Mouse (Mus musculus): Measurements from ENCODE around the gene Gm49405. TPM values are rescaled to one million over a fixed set of nuclear protein-coding genes. Genes with fewer than 3 reads are reported as not detected.

Gene Gm49405
- polyA plus RNA-seq, 1 experiment from 2014 or later, result 6.0 TPM

- no peak for ATAC-seq (ENCODE audit: low read depth)
- no peak overlapping the region for H3K4me3 ChIP-seq
- 50% methylated on average over 6 of the region's 6 CpGs for WGBS
- no peaks in the 10 kb centered on the region for H3K27me3 ChIP-seq
- H3K27ac ChIP-seq (replicated peaks), result no peak overlapping the region
- no peaks in the 10 kb centered on the region; the same call in 1 of the 2 replicates for H3K9me3 ChIP-seq
- no peaks in the 10 kb centered on the region for H3K36me3 ChIP-seq
- H3K4me2 ChIP-seq, result no peak overlapping the region
- peaks cover 16% of the 10 kb centered on the region; the same call in 1 of the 2 replicates for H3K4me1 ChIP-seq (replicated peaks)
- 0 out of 2 replicates have a peak overlapping the region, but pooled peaks have one; percentile 17 for H3K9ac ChIP-seq
Observed at GRCm38 (mm10) chr19:3990804-3991203, 9.6 kb upstream of the Gm49405 start.

- Histone ChIP-seq H3K4me3 (no peak overlapping the region), H3K27ac (replicated peaks) (no peak overlapping the region), H3K9me3 (no peaks in the 10 kb centered on the region; the same call in 1 of the 2 replicates), H3K4me2 (no peak overlapping the region), H3K27me3 (no peaks in the 10 kb centered on the region), H3K36me3 (no peaks in the 10 kb centered on the region), H3K9ac (no peak overlapping the region), H3K4me1 (replicated peaks) (peaks cover 8% of the 10 kb centered on the region; the same call in 1 of the 2 replicates)
- no peak for ATAC-seq (ENCODE audit: low read depth)
- WGBS, result 98% methylated on average over 3 of the region's 3 CpGs
Observed at GRCm38 (mm10) chr19:3991562-3991961, 8.9 kb upstream of the Gm49405 start.

GRCm38 (mm10) chr19:3991966-3992365 is 8.5 kb upstream of the Gm49405 start:
- no peak overlapping the region for H3K27ac ChIP-seq (replicated peaks)
- ATAC-seq (ENCODE audit: low read depth), result no peak
- WGBS, result 89% methylated on average over 3 of the region's 3 CpGs

GRCm38 (mm10) chr19:3992416-3992815 is 8.0 kb upstream of the Gm49405 start, which contains the start of gene Tbx10:
Gene Tbx10 (plus strand): TSS chr19:3992752.
- Histone ChIP-seq H3K27me3 (no peaks in the 10 kb centered on the region), H3K27ac (replicated peaks) (no peak within 1 kb of the TSS), H3K36me3 (no peaks in the 10 kb centered on the region), H3K4me3 (no peak within 1 kb of the TSS), H3K4me1 (replicated peaks) (0 out of 2 replicates have a peak, but pooled peaks cover 3% of the 10 kb centered on the region), H3K9ac (no peak within 1 kb of the TSS), H3K4me2 (no peak within 1 kb of the TSS), H3K9me3 (no peaks in the 10 kb centered on the region; the same call in 1 of the 2 replicates)
- 56% methylated on average over 5 of the region's 5 CpGs for WGBS
- ATAC-seq (ENCODE audit: low read depth), result no peak

More at GRCm38 (mm10) chr19:3991966-3992365, 8.5 kb upstream of the Gm49405 start:
- H3K4me1 ChIP-seq (replicated peaks), result peaks cover 4% of the 10 kb centered on the region; the same call in 1 of the 2 replicates
- no peaks in the 10 kb centered on the region for H3K27me3 ChIP-seq
- H3K4me2 ChIP-seq, result no peak overlapping the region
- no peaks in the 10 kb centered on the region for H3K36me3 ChIP-seq
- no peak overlapping the region for H3K9ac ChIP-seq
- no peaks in the 10 kb centered on the region; the same call in 1 of the 2 replicates for H3K9me3 ChIP-seq
- H3K4me3 ChIP-seq, result no peak overlapping the region

- no peak for ATAC-seq (ENCODE audit: low read depth)
- Histone ChIP-seq H3K36me3 (no peaks in the 10 kb centered on the region), H3K27me3 (no peaks in the 10 kb centered on the region), H3K4me3 (no peak overlapping the region), H3K9me3 (no peaks in the 10 kb centered on the region), H3K4me1 (replicated peaks) (peaks cover 10% of the 10 kb centered on the region), H3K9ac (no peak overlapping the region), H3K4me2 (no peak overlapping the region), H3K27ac (replicated peaks) (no peak overlapping the region)
- WGBS, result 69% methylated on average over 6 of the region's 6 CpGs
Observed at GRCm38 (mm10) chr19:3994932-3995331, 5.5 kb upstream of the Gm49405 start.

GRCm38 (mm10) chr19:3995505-3995904 is 4.9 kb upstream of the Gm49405 start:
- Histone ChIP-seq H3K9me3 (no peaks in the 10 kb centered on the region), H3K9ac (no peak overlapping the region), H3K4me2 (no peak overlapping the region), H3K27me3 (no peaks in the 10 kb centered on the region), H3K36me3 (no peaks in the 10 kb centered on the region), H3K4me1 (replicated peaks) (peaks cover 10% of the 10 kb centered on the region), H3K27ac (replicated peaks) (no peak overlapping the region), H3K4me3 (no peak overlapping the region)
- no peak for ATAC-seq (ENCODE audit: low read depth)
- 91% methylated on average over 3 of the region's 3 CpGs for WGBS

GRCm38 (mm10) chr19:3996106-3996505 is 4.3 kb upstream of the Gm49405 start:
- H3K27ac ChIP-seq (replicated peaks), result no peak overlapping the region
- ATAC-seq (ENCODE audit: low read depth), result no peak
- no peak overlapping the region for H3K4me2 ChIP-seq
- H3K27me3 ChIP-seq, result no peaks in the 10 kb centered on the region
- 76% methylated on average over 7 of the region's 7 CpGs for WGBS
- no peaks in the 10 kb centered on the region for H3K9me3 ChIP-seq
- H3K4me3 ChIP-seq, result no peak overlapping the region
- H3K4me1 ChIP-seq (replicated peaks), result peaks cover 11% of the 10 kb centered on the region
- H3K9ac ChIP-seq, result no peak overlapping the region
- no peaks in the 10 kb centered on the region for H3K36me3 ChIP-seq

- WGBS, result 83% methylated on average over 8 of the region's 8 CpGs
- H3K9ac ChIP-seq, result no peak overlapping the region
- H3K36me3 ChIP-seq, result no peaks in the 10 kb centered on the region
- no peak overlapping the region for H3K4me2 ChIP-seq
- H3K4me3 ChIP-seq, result no peak overlapping the region
- no peak overlapping the region for H3K27ac ChIP-seq (replicated peaks)
- ATAC-seq (ENCODE audit: low read depth), result no peak
- no peaks in the 10 kb centered on the region for H3K9me3 ChIP-seq
- peaks cover 17% of the 10 kb centered on the region for H3K4me1 ChIP-seq (replicated peaks)
- H3K27me3 ChIP-seq, result no peaks in the 10 kb centered on the region
Observed at GRCm38 (mm10) chr19:3996747-3997146, 3.7 kb upstream of the Gm49405 start.

- no peak for ATAC-seq (ENCODE audit: low read depth)
- no peaks in the 10 kb centered on the region for H3K27me3 ChIP-seq
- no peak overlapping the region for H3K9ac ChIP-seq
- H3K4me1 ChIP-seq (replicated peaks), result peaks cover 20% of the 10 kb centered on the region
- H3K27ac ChIP-seq (replicated peaks), result no peak overlapping the region
- no peak overlapping the region for H3K4me3 ChIP-seq
- H3K9me3 ChIP-seq, result no peaks in the 10 kb centered on the region
- WGBS, result 64% methylated on average over 8 of the region's 8 CpGs
- no peaks in the 10 kb centered on the region for H3K36me3 ChIP-seq
- no peak overlapping the region for H3K4me2 ChIP-seq
Observed at GRCm38 (mm10) chr19:3997231-3997630, 3.2 kb upstream of the Gm49405 start.

- Histone ChIP-seq H3K4me3 (no peak overlapping the region), H3K27me3 (no peaks in the 10 kb centered on the region), H3K4me1 (replicated peaks) (peaks cover 20% of the 10 kb centered on the region), H3K27ac (replicated peaks) (no peak overlapping the region), H3K9ac (no peak overlapping the region), H3K4me2 (no peak overlapping the region), H3K9me3 (no peaks in the 10 kb centered on the region), H3K36me3 (no peaks in the 10 kb centered on the region)
- no peak for ATAC-seq (ENCODE audit: low read depth)
- WGBS, result 86% methylated on average over 8 of the region's 8 CpGs
Observed at GRCm38 (mm10) chr19:3998335-3998734, 2.1 kb upstream of the Gm49405 start.

- Histone ChIP-seq H3K4me2 (peak overlapping the region; percentile 91), H3K36me3 (no peaks in the 10 kb centered on the region; the same call in 1 of the 2 replicates), H3K27me3 (no peaks in the 10 kb centered on the region), H3K9me3 (no peaks in the 10 kb centered on the region), H3K27ac (replicated peaks) (0 out of 2 replicates have a peak overlapping the region, but pooled peaks have one; percentile 46), H3K9ac (peak overlapping the region; percentile 61), H3K4me1 (replicated peaks) (peaks cover 20% of the 10 kb centered on the region), H3K4me3 (peak overlapping the region; percentile 62; the same call in 1 of the 2 replicates)
- ATAC-seq (ENCODE audit: low read depth), result no peak
- WGBS, result 88% methylated on average over 9 of the region's 9 CpGs
Observed at GRCm38 (mm10) chr19:3999121-3999730, 1.2 kb upstream of the Gm49405 start.

GRCm38 (mm10) chr19:4000949-4001525 is 611 bp downstream of the Gm49405 start:
- 17% methylated on average over 17 of the region's 17 CpGs for WGBS
- Histone ChIP-seq H3K4me3 (peak overlapping the region; percentile 62), H3K36me3 (peaks cover 12% of the 10 kb centered on the region), H3K9me3 (no peaks in the 10 kb centered on the region), H3K27me3 (no peaks in the 10 kb centered on the region), H3K4me2 (peak overlapping the region; percentile 91), H3K9ac (peak overlapping the region; percentile 88), H3K4me1 (replicated peaks) (peaks cover 20% of the 10 kb centered on the region), H3K27ac (replicated peaks) (peak overlapping the region; percentile 97)
- ATAC-seq (ENCODE audit: low read depth), result peak; percentile 25; the same call in 1 of the 2 replicates
